Mouse (Mus musculus): ENCODE data around the gene Rpl9.

The Rpl9 gene

GRCm38 (mm10) chr5:65385704-65386103, 5.5 kb downstream of the Rpl9 start:
- no peak for DNase-seq (ENCODE audit: extremely low spot score, low read depth, low spot score)

- no peak for DNase-seq (ENCODE audit: extremely low spot score, low read depth, low spot score)
These were observed 16.5 kb downstream of the Rpl9 start for GRCm38 (mm10) chr5:65374746-65375145.

GRCm38 (mm10) chr5:65371551-65371950, 19.7 kb downstream of the Rpl9 start:
- DNase-seq (ENCODE audit: extremely low spot score, low read depth, low spot score) = no peak

- no peak for DNase-seq (ENCODE audit: extremely low spot score, low read depth, low spot score)
These were observed 23.4 kb downstream of the Rpl9 start for GRCm38 (mm10) chr5:65367837-65368236.

- DNase-seq (ENCODE audit: extremely low spot score, low read depth, low spot score) = no peak
These were observed 33.5 kb downstream of the Rpl9 start for GRCm38 (mm10) chr5:65357771-65358170.

GRCm38 (mm10) chr5:65356851-65357250, 34.4 kb downstream of the Rpl9 start:
- no peak for DNase-seq (ENCODE audit: extremely low spot score, low read depth, low spot score)

GRCm38 (mm10) chr5:65354985-65355384, 36.3 kb downstream of the Rpl9 start:
- DNase-seq (ENCODE audit: extremely low spot score, low read depth, low spot score) = no peak

GRCm38 (mm10) chr5:65354097-65354496, 37.1 kb downstream of the Rpl9 start:
- no peak for DNase-seq (ENCODE audit: extremely low spot score, low read depth, low spot score)

- DNase-seq (ENCODE audit: extremely low spot score, low read depth, low spot score) = no peak
These were observed 40.7 kb downstream of the Rpl9 start for GRCm38 (mm10) chr5:65350508-65350907.

GRCm38 (mm10) chr5:65348168-65348567, 43.1 kb downstream of the Rpl9 start, which contains the start of gene Klb:
Gene Klb (plus strand): TSS chr5:65348314.
- no peak for DNase-seq (ENCODE audit: extremely low spot score, low read depth, low spot score)

- no peak for DNase-seq (ENCODE audit: extremely low spot score, low read depth, low spot score)
These were observed 51.1 kb downstream of the Rpl9 start for GRCm38 (mm10) chr5:65340167-65340566.

GRCm38 (mm10) chr5:65338394-65338793, 52.9 kb downstream of the Rpl9 start:
- DNase-seq (ENCODE audit: extremely low spot score, low read depth, low spot score) = no peak
